Mouse (Mus musculus) spleen, postnatal 0 days (tissue): ENCODE measurements around the gene Plxnb3. TPM values are rescaled to one million over a fixed set of nuclear protein-coding genes. Genes with fewer than 3 reads are reported as not detected.

Source experiments
- polyA plus RNA-seq: library from polyadenylated mRNA; unstranded; fragments of >200 nt; fragmentation: Nextera tagmentation; extraction: Ambion mirVana; gene quantifications from 2 replicates; pipeline ENCODE4 v1.2.1, GENCODE M21; 2015

Plxnb3 gene
- 0.36 and 0.76 TPM in 2 replicates for polyA plus RNA-seq

DNA sequence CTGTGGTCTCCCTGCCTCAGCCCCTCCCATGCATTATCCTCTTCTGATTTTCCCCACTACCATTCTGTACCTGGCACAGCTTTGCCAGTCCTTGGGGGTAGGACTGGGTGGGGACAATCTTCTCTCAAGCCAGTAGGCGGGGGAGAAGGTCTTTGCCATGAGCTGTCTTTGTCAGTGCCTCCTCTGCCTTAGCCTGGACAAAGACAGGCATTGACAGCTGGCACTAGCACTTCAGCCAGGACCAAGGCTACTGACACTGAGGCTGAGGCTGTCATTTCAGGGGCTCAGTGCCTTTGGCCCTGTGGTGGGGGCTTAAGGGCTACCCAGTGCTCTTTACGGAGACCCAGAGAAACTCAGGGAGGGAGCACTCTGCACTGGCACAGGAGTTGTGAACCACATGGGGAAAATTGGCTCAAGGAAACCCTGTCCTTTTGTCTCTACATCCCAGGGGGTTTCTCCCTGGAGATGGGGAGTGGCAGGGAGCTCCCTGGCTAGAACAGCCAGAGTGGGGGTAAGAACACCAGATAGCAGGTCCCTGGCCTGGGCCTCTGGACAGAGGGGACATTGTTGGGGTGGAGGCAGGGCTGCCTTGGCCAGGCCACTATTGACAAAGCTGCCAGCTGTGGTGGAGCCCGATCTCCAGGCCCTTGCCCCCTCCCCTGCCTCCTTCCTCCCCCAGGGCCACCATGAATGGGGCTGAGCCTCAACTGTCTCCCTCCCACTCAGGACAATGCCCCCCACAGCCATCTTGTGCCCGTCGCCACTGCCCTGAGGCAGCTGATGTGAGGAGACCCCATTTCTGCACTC lies at the start of gene Plxnb3:
Plxnb3 (plus strand) TSS at position 757 of the 807 bp plus-strand sequence.

DNA sequence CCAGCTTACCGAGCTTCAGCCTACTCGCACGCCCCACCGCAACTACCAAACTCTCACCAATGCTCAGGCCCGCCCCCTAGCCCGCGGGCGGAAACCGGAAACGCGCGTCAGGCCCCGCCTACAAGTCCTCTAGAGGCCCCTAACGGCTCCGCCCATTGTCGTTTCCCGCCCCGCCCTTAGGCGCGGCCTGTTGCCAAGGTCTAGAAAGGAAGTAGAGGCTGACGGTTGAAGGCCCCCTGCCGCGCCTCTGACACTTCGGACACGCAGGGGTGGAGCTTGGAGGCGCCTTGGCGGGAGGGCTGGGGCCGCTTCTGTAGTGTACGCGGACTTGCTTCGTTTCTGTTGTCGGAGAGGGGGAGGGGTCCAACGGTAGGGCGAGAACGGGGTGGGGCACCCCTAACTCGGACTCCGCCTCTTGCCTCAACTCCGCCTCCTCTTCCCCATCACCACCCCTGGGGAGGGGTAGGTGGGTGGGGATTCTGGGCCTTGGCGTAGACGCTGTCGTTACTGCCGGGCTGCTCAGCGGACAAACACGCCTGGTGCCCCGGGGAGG lies 40.7 kb upstream of the Plxnb3 start, which contains the start of the genes Bcap31 and Abcd1:
Bcap31 (minus strand) TSS at position 67 of the 553 bp plus-strand sequence.
Abcd1 (plus strand) TSS at position 489 of the 553 bp plus-strand sequence.

DNA sequence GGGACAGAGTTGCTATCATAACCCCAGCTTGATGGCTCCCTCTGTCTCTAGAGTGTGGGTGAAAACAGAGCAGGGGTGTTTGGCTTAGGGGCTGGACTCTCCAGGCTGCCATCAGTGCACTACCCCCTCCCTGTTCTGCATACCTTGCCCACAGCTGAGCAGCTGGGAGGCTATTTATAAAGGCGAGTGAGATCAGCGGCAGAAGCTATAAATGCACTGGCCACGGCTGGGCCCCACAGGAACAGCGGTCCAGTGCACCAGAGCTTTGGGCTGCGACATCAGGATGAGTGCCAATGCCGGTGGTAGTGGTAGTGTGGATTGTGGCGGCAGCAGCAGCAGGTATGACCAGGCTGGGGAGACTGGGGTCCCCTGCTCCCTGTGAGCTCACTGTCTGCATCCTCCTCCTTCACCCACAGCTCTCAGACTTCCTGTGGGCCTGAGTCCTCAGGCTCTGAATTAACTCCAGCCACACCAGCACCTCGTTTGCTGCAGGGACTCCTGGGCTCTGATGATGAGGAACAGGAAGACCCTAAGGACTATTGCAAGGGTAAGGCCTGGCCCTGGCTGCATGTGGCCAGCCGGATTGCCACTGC lies 17.4 kb downstream of the Plxnb3 start, which contains the start of gene Srpk3:
Srpk3 (plus strand) TSS at position 238 of the 593 bp plus-strand sequence.

DNA sequence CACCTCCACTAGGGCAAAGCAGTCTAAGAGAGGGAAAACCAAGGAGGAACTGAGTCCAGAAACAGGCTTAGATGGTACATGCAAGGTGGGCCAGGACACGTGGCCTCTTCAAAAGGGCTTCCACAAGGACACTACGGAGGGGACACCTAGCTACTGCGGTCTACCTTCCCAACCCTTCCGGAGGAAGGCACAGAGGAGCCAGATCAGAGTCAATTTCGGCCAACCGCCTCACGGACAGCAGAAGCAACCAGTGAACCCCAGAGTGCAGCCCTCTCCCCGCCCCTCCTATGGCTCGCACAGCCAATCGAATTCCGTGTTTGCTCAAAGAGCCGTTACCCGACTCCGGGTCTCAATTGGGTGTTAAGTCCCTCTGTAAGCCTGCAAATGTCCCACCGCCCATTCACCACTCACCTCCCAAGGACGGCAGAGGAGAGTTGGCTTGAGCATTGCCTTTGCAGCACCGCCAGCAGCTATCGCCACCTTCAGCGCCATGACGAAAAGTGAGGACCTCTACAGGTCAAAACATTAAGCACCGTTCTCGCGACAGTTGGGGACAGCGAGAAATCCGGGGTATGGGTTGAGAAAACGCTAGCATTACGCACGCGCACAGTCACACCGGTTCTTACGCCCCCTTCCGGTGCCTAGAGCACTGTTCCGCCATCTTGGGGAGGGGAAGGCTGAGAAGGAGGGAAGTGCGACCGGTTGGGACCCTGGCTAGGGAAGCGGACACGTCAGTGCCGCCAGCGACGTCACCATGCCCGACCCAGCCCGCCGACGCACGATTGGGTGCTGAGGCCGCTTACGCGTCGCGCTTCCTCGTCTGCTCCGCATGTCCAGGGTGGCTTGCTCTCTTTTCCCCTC lies 29.7 kb downstream of the Plxnb3 start, which contains the start of the genes Idh3g and Ssr4:
Idh3g (minus strand) TSS at position 534 of the 861 bp plus-strand sequence.
Ssr4 (plus strand) TSS at position 665 of the 861 bp plus-strand sequence.

Other genes starting within 250 kb of the Plxnb3 start
- 0.20 and 0.29 TPM in 2 replicates for gene Dusp9, start 117.7 kb upstream of the Plxnb3 start, polyA plus RNA-seq
- 1.8 and 4.1 TPM in 2 replicates for gene Pnck, start 97.0 kb upstream of the Plxnb3 start, polyA plus RNA-seq
- gene Slc6a8, start 83.9 kb upstream of the Plxnb3 start, polyA plus RNA-seq: 1.1 and 1.7 TPM in 2 replicates
- 173 and 188 TPM in 2 replicates for gene Bcap31, start 40.9 kb upstream of the Plxnb3 start, polyA plus RNA-seq
- 10.5 and 15.5 TPM in 2 replicates for gene Abcd1, start 40.5 kb upstream of the Plxnb3 start, polyA plus RNA-seq
- 3.0 and 5.0 TPM in 2 replicates for gene Srpk3, start 17.3 kb downstream of the Plxnb3 start, polyA plus RNA-seq
- gene Idh3g, start 29.8 kb downstream of the Plxnb3 start, polyA plus RNA-seq: 131 and 143 TPM in 2 replicates
- gene Ssr4, start 29.9 kb downstream of the Plxnb3 start, polyA plus RNA-seq: 163 and 167 TPM in 2 replicates
- 0.23 and 0.25 TPM in 2 replicates for gene Pdzd4, start 67.9 kb downstream of the Plxnb3 start, polyA plus RNA-seq
- gene Avpr2, start 135.0 kb downstream of the Plxnb3 start, polyA plus RNA-seq: 0.53 and 0.99 TPM in 2 replicates
- 0.27 and 0.42 TPM in 2 replicates for gene L1cam, start 139.0 kb downstream of the Plxnb3 start, polyA plus RNA-seq
- gene Arhgap4, start 164.8 kb downstream of the Plxnb3 start, polyA plus RNA-seq: 12.1 and 16.0 TPM in 2 replicates
- 94.1 and 101 TPM in 2 replicates for gene Naa10, start 164.9 kb downstream of the Plxnb3 start, polyA plus RNA-seq
- 24.2 and 31.6 TPM in 2 replicates for gene Renbp, start 173.8 kb downstream of the Plxnb3 start, polyA plus RNA-seq
- 38.3 and 38.7 TPM in 2 replicates for gene Hcfc1, start 209.3 kb downstream of the Plxnb3 start, polyA plus RNA-seq